Mouse (Mus musculus) CD4-positive, CD25-positive, alpha-beta regulatory T cell, adult 2 months (primary cell): ENCODE measurements around the gene Farsa.

ENCODE experiments used
- DNase-seq: peaks from one replicate; pipeline ENCODE4 v3.0.0-alpha.2; 2012; ENCODE audit warnings: low read depth, low spot score

Gene Farsa

DNA sequence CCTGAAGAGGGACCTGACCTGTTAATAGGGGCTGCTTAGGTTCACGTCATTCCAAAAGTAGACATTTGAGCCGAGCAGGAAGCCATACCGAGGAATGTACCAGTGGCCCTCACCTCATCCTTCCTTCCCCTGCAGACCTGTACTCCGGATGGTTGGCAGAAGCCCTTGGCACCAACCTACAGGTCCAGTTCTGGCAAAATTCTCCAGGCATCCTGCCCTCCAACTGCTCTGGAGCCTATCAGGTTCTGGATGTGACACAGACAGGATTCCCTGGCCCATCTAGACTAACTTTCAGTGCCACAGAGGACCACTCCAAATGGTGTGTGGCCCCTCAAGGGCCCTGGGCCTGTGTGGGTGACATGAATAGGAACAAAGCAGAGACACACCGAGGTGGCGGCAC is 53.8 kb downstream of the Farsa start:
- no peak for DNase-seq

DNA sequence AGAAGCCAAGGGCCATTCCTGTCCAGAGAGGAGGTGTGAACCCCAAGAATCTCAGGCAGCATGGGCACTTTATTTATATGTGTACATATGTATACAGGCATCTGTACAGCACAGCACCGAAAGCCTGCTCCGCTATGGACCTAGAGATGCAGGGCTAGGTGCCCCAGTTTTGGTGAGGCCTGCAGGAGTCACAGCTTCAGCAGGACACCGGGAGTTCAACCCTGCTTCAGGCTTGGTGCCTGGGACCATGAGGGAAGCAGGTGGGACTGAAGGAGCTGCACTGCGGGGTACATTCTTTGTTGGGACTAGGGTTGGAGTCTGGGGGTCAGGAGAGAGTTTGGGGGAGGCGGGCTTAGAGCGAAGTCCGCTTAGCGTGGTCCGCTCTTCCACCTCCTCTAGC is 55.1 kb downstream of the Farsa start:
- no peak for DNase-seq

DNA sequence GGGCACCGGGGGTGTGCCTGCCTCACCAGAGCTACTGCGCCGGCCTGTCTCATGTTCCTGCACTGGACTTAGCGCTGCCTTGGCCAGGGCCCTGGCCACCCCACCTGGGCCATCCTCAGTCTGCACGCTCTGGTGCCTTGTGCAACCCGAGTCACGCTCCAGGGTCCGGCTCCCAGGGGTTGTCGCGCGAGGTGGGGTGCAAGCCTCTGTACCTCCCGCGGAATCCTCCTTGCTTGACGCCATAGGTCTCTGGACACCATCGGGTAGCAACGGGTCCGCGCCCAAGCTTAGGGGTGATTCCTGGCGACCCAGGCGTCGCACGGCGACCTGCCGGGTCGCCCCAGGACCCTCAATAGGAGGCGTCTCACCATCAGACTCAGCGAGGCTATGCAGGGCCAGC is 55.6 kb downstream of the Farsa start:
- peak; percentile 16 for DNase-seq

DNA sequence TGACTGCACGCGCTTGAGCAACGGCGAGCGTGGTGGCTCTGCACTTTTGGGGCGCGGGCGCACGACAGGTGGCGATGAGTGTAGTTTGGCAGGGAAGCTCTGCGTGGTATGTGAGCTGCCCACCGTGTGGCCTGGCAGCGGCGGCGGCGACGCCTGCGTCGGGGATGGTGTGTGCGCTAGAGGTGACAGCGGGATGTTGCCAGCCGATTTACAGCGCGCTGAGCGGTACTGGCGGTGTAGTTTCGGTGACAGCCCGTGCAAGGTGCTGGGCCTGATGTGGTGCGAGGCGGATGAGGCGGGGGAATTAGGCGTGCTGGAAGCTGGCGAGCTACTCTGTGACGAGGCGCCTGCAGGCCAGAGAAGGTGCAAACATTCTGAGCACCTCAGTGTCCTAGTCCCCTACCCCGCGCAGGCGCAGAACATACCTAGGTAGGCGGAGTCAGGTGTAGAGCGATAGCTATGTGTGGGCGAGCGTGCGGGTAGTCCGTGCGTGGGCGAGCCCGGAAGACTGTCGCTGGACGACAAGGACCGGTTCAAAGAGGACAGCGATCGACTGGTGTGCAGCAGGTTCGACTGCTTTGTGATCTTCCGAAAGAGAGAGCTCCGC is 56.2 kb downstream of the Farsa start:
- peak; percentile 93 for DNase-seq

DNA sequence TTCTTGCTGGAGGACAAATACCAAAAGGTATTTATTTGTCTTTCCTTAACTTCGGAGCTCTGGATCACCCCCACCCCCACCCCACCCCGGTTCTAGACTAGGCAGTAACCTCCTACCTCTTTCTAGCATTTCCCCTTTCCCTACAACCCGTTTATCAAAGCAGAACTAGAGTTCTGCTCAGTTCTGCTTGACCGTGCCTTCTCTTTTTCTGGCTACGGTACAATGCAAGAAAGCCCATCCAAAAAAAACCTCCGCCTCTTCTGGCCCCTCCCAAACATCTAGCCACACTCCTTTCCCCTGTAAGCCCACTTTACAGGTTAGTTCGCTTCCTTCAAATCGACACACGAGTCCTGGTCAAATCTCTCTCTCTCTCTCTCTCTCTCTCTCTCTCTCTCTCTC is 56.7 kb downstream of the Farsa start:
- DNase-seq = no peak

DNA sequence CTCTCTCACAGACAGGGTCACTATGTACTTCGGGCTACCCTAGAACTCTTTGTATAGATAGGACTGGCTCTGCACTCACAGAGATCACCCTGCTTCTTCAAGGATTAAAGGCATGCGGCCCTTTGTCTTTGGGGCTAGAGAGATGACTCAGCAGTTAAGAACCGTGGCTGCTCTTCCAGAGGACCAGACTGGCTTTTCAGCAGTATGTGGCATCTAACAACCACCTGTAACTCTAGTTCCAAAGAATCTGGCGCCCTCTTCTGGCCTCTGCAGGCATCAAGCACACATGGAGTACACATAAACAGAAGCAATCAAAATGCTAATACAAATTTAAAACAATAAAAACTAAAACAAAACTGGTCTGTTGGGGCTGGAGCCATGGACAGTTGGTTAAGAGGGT is 57.2 kb downstream of the Farsa start:
- peak; percentile 77 for DNase-seq

DNA sequence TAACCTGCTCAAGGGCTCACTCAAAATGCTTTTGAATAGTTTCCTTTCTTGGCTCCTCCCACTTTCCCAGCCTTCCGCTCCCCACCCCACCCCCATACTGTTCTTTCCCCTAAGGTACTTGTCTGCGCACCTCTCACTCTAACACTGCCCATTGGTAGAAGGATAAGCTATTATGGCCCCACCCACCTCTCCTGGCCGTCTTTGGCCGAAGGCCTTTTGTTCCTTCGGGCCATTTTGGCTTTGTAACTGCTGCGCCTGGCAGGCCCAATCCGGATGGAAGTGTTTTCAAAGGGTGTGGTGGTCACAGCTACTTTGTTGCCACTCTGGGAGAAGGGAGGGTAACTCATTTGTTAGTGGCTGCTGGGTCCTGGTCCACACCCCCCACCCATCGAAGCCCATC is 58.5 kb downstream of the Farsa start:
- no peak for DNase-seq

DNA sequence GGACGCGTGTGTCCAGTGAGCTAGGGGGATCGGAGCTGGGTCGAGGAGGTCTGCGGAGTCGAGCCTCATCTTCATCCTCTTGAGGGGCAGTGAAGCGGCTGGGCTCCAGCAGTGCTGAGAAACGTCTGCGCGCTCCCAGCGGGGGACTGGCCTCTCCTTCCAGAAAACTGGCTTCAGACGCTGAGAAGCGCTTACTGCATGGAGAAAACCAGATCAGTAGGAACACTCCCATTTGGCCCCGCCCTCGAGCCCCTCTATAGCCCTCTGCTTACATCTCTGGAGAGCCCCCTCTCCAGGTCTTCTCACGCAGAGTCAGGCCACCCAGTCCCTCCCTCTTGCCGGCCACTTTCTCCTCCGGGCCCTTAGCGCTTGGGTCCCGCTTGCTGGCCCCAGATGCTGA is 61.0 kb downstream of the Farsa start:
- DNase-seq = no peak

DNA sequence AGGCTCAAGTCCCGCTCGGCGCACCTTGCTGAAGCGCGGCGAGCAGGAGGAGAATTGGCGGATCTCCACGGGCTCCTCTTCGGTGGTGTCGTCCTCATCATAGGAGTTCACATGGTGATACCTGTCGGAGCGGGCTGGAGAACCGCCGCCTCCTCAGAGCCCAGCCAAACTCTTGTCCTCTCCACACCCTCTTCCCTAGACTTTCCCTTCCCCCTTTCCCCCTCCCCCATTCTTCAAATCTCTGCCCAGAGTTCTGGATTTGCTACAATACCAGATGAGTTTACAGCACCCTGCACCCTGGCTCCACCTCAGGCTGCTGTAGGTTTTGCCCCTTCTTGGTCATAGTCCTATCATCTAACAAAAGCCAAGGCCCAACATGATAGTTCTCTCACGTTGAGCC is 61.9 kb downstream of the Farsa start:
- no peak for DNase-seq
